Mouse (Mus musculus) stomach, embryonic 14.5 days (tissue): Measurements from ENCODE around the gene Bptf. TPM values are rescaled to one million over a fixed set of nuclear protein-coding genes. Genes with fewer than 3 reads are reported as not detected.
"Not testable (repeated sequence)": the region's sequence is repeated elsewhere in the genome, so short reads cannot be mapped to it uniquely, and the experiment has no call there.

Experiments used
- ATAC-seq: fragments of 200-750 bp; cut with Nextera tagmentation; 2 replicates; pipeline ENCODE4 v1.8.0; 2017; ENCODE audit warnings: low read depth, moderate TSS enrichment; ENCODE audit not compliant: insufficient number of reproducible peaks, insufficient read depth, low FRiP score
- H3K27ac ChIP-seq: fragments of 300-500 bp; sonication (generic); 2 replicates; pipeline ENCODE4 v1.5.1; 2014; ENCODE audit warnings: mild to moderate bottlenecking, low read length, moderate library complexity, mixed read lengths
- H3K27me3 ChIP-seq: fragments of 300-500 bp; sonication (generic); 2 replicates; pipeline ENCODE4 v1.6.1; 2014; ENCODE audit warnings: low read length, control low read depth, mixed read lengths; ENCODE audit not compliant: control insufficient read depth, insufficient read depth
- H3K36me3 ChIP-seq: fragments of 300-500 bp; sonication (generic); 2 replicates; pipeline ENCODE4 v1.6.1; 2014; ENCODE audit warnings: mild to moderate bottlenecking, control low read depth, low read length, moderate library complexity, mixed read lengths; ENCODE audit not compliant: control insufficient read depth, insufficient read depth
- H3K4me1 ChIP-seq: fragments of 300-500 bp; sonication (generic); 2 replicates; pipeline ENCODE4 v1.6.1; 2014; ENCODE audit warnings: low read length, control low read depth, mixed read lengths; ENCODE audit not compliant: control insufficient read depth, insufficient read depth
- H3K4me2 ChIP-seq: fragments of 300-500 bp; sonication (generic); replicated peaks from 2 replicates; pipeline ENCODE4 v1.6.1; 2014; ENCODE audit warnings: low read depth, low read length, control low read depth
- H3K4me3 ChIP-seq: fragments of 300-500 bp; sonication (generic); 2 replicates; pipeline ENCODE4 v1.5.1; 2014; ENCODE audit warnings: low read depth, low read length, control low read depth
- H3K9ac ChIP-seq: fragments of 300-500 bp; sonication (generic); replicated peaks from 2 replicates; pipeline ENCODE4 v1.6.1; 2014; ENCODE audit warnings: low read depth, mild to moderate bottlenecking, control low read depth, low read length, moderate library complexity, mixed read lengths
- H3K9me3 ChIP-seq: fragments of 300-500 bp; sonication (generic); 2 replicates; pipeline ENCODE4 v1.6.1; 2016; ENCODE audit warnings: low read depth, low read length, control low read depth; ENCODE audit not compliant: control insufficient read depth
- WGBS: fragments of 180-500 bp; shearing (Covaris S2); extraction: QIAGEN DNeasy Blood & Tissue Kit; methylation state at CpG from one replicate; pipeline ENCODE4 v1.1.7; 2014; 5-methylcytosine and 5-hydroxymethylcytosine counted together
- polyA plus RNA-seq: library from polyadenylated mRNA; unstranded; fragments of >200 nt; fragmentation: Nextera tagmentation; extraction: Ambion mirVana; gene quantifications from 2 replicates; pipeline ENCODE4 v1.2.1, GENCODE M21; 2014

The Bptf gene
- polyA plus RNA-seq, 1 experiment from 2014 or later: 57.0 TPM

- Histone ChIP-seq H3K27ac (no peak overlapping the region), H3K9me3 (no peaks in the 10 kb centered on the region), H3K4me3 (peak overlapping the region; percentile 51; the same call in 1 of the 2 replicates), H3K4me1 (peaks cover 11% of the 10 kb centered on the region; the same call in 1 of the 2 replicates), H3K4me2 (peak overlapping the region; percentile 93), H3K9ac (no peak overlapping the region), H3K36me3 (no peaks in the 10 kb centered on the region), H3K27me3 (no peaks in the 10 kb centered on the region)
- WGBS: 7% methylated on average over 12 of the region's 12 CpGs
- ATAC-seq: no peak
Measured at GRCm38 (mm10) chr11:107026554-107027430, 105.1 kb downstream of the Bptf start.

- peak within 1 kb of the TSS; percentile 48 for H3K4me3 ChIP-seq
- no peak within 1 kb of the TSS for H3K27ac ChIP-seq
- no peaks in the 10 kb centered on the region for H3K36me3 ChIP-seq
- no peak for ATAC-seq
- 2% methylated on average over 45 of the region's 45 CpGs for WGBS
- H3K4me1 ChIP-seq: peaks cover 11% of the 10 kb centered on the region; the same call in 1 of the 2 replicates
- H3K9me3 ChIP-seq: no peaks in the 10 kb centered on the region
- no peaks in the 10 kb centered on the region for H3K27me3 ChIP-seq
- H3K9ac ChIP-seq: peak within 1 kb of the TSS; percentile 45; the same call in 1 of the 2 replicates
- H3K4me2 ChIP-seq: peak within 1 kb of the TSS; percentile 93
Measured at GRCm38 (mm10) chr11:107025411-107026321, 106.3 kb downstream of the Bptf start, which contains the start of gene 1810010H24Rik. Gene 1810010H24Rik, plus strand, starts transcription at chr11:107025681.

- no peak overlapping the region for H3K27ac ChIP-seq
- WGBS: 32% methylated on average over 4 of the region's 4 CpGs
- H3K9ac ChIP-seq: no peak overlapping the region
- H3K36me3 ChIP-seq: no peaks in the 10 kb centered on the region
- no peak for ATAC-seq
- no peak overlapping the region for H3K4me2 ChIP-seq
- H3K9me3 ChIP-seq: no peaks in the 10 kb centered on the region
- no peaks in the 10 kb centered on the region for H3K27me3 ChIP-seq
- peaks cover 11% of the 10 kb centered on the region; the same call in 1 of the 2 replicates for H3K4me1 ChIP-seq
- H3K4me3 ChIP-seq: no peak overlapping the region
Measured at GRCm38 (mm10) chr11:107024406-107024805, 107.5 kb downstream of the Bptf start.

GRCm38 (mm10) chr11:107022050-107022683 lies 109.8 kb downstream of the Bptf start:
- Histone ChIP-seq H3K4me2 (no peak overlapping the region), H3K4me1 (peaks cover 11% of the 10 kb centered on the region; the same call in 1 of the 2 replicates), H3K27ac (no peak overlapping the region), H3K4me3 (no peak overlapping the region), H3K9ac (no peak overlapping the region), H3K36me3 (no peaks in the 10 kb centered on the region), H3K9me3 (no peaks in the 10 kb centered on the region), H3K27me3 (no peaks in the 10 kb centered on the region)
- ATAC-seq: no peak
- 73% methylated on average over 13 of the region's 13 CpGs for WGBS

GRCm38 (mm10) chr11:107019722-107020121 lies 112.2 kb downstream of the Bptf start:
- not testable (repeated sequence) for H3K36me3 ChIP-seq, H3K4me2 ChIP-seq, H3K9me3 ChIP-seq, H3K27me3 ChIP-seq, H3K27ac ChIP-seq, H3K4me1 ChIP-seq, H3K4me3 ChIP-seq, H3K9ac ChIP-seq, ATAC-seq
- 88% methylated on average over 3 of the region's 5 CpGs for WGBS

GRCm38 (mm10) chr11:107019318-107019717 lies 112.6 kb downstream of the Bptf start:
- Histone ChIP-seq H3K36me3 (no peaks in the 10 kb centered on the region), H3K4me2 (no peak overlapping the region), H3K27me3 (no peaks in the 10 kb centered on the region), H3K9me3 (no peaks in the 10 kb centered on the region), H3K27ac (no peak overlapping the region), H3K4me1 (no peaks in the 10 kb centered on the region), H3K9ac (no peak overlapping the region), H3K4me3 (no peak overlapping the region)
- WGBS: 62% methylated on average over 4 of the region's 4 CpGs
- ATAC-seq: no peak

- no peak overlapping the region for H3K4me3 ChIP-seq
- no peak overlapping the region for H3K27ac ChIP-seq
- no peak overlapping the region for H3K4me2 ChIP-seq
- 33% methylated on average over 8 of the region's 8 CpGs for WGBS
- H3K9me3 ChIP-seq: no peaks in the 10 kb centered on the region
- no peak for ATAC-seq
- H3K9ac ChIP-seq: no peak overlapping the region
- H3K4me1 ChIP-seq: no peaks in the 10 kb centered on the region
- H3K36me3 ChIP-seq: no peaks in the 10 kb centered on the region
- H3K27me3 ChIP-seq: no peaks in the 10 kb centered on the region
Measured at GRCm38 (mm10) chr11:107018606-107019005, 113.3 kb downstream of the Bptf start.

- 53% methylated on average over 6 of the region's 6 CpGs for WGBS
- no peak overlapping the region for H3K27ac ChIP-seq
- ATAC-seq: no peak
- H3K4me2 ChIP-seq: no peak overlapping the region
- no peaks in the 10 kb centered on the region for H3K9me3 ChIP-seq
- no peaks in the 10 kb centered on the region for H3K4me1 ChIP-seq
- no peaks in the 10 kb centered on the region for H3K27me3 ChIP-seq
- H3K36me3 ChIP-seq: no peaks in the 10 kb centered on the region
- no peak overlapping the region for H3K4me3 ChIP-seq
- H3K9ac ChIP-seq: no peak overlapping the region
Measured at GRCm38 (mm10) chr11:107017339-107017886, 114.5 kb downstream of the Bptf start.
